Mouse (Mus musculus): Measurements from ENCODE around the gene Ypel4.
A peak's percentile ranks its signal among the peaks of the same experiment; 100 is the strongest.

The Ypel4 gene

GRCm38 (mm10) chr2:84760777-84761176, 26.9 kb downstream of the Ypel4 start:
- no peak for DNase-seq (ENCODE audit: low read depth, low spot score)

GRCm38 (mm10) chr2:84761309-84761708, 27.5 kb downstream of the Ypel4 start:
- DNase-seq (ENCODE audit: low read depth, low spot score): no peak

- DNase-seq (ENCODE audit: low read depth, low spot score): no peak
These were observed 28.0 kb downstream of the Ypel4 start for GRCm38 (mm10) chr2:84761840-84762239.

- DNase-seq (ENCODE audit: low read depth, low spot score): no peak
These were observed 28.4 kb downstream of the Ypel4 start for GRCm38 (mm10) chr2:84762295-84762694.

GRCm38 (mm10) chr2:84762818-84763217, 29.0 kb downstream of the Ypel4 start:
- DNase-seq (ENCODE audit: low read depth, low spot score): no peak

GRCm38 (mm10) chr2:84770501-84770900, 36.6 kb downstream of the Ypel4 start:
- no peak for DNase-seq (ENCODE audit: low read depth, low spot score)

GRCm38 (mm10) chr2:84772454-84772853, 38.6 kb downstream of the Ypel4 start:
- no peak for DNase-seq (ENCODE audit: low read depth, low spot score)

- no peak for DNase-seq (ENCODE audit: low read depth, low spot score)
These were observed 39.3 kb downstream of the Ypel4 start for GRCm38 (mm10) chr2:84773195-84773594.

GRCm38 (mm10) chr2:84774751-84775150, 40.9 kb downstream of the Ypel4 start:
- DNase-seq (ENCODE audit: low read depth, low spot score): no peak

- DNase-seq (ENCODE audit: low read depth, low spot score): no peak
These were observed 41.4 kb downstream of the Ypel4 start, which contains the start of gene Serping1 for GRCm38 (mm10) chr2:84775241-84775640. Gene Serping1, minus strand, starts transcription at chr2:84775444.

- DNase-seq (ENCODE audit: low read depth, low spot score): no peak
These were observed 41.8 kb downstream of the Ypel4 start for GRCm38 (mm10) chr2:84775665-84776064.

- no peak for DNase-seq (ENCODE audit: low read depth, low spot score)
These were observed 43.8 kb downstream of the Ypel4 start for GRCm38 (mm10) chr2:84777706-84778105.

GRCm38 (mm10) chr2:84779210-84779609, 45.4 kb downstream of the Ypel4 start:
- DNase-seq (ENCODE audit: low read depth, low spot score): peak; percentile 50

GRCm38 (mm10) chr2:84783315-84783714, 49.5 kb downstream of the Ypel4 start:
- no peak for DNase-seq (ENCODE audit: low read depth, low spot score)

- DNase-seq (ENCODE audit: low read depth, low spot score): no peak
These were observed 50.1 kb downstream of the Ypel4 start for GRCm38 (mm10) chr2:84783840-84784566.

All from A20 (cell line).